Mouse (Mus musculus): ENCODE measurements at regions not wholly inside any gene's neighbourhood (a gene's known extent, or its start where the extent isn't known, plus 50 kb on each side); places are given as distances from the start of the nearest gene placed in this dataset.

- no peak for TF ChIP-seq CTCF (IDR thresholded peaks at IDR 0.05; ENCODE audit: borderline replicate concordance, insufficient read depth, low read length)
- TF ChIP-seq POLR2A (IDR thresholded peaks at IDR 0.05; ENCODE audit: low read depth, low read length), result no peak
Measured at GRCm38 (mm10) chr15:96045561-96045960, 241.8 kb upstream of the Arid2 start.

Measured in embryonic fibroblast, embryonic 13.5 days (primary cell).